Mouse (Mus musculus): ENCODE measurements around the gene Bicc1. TPM values are rescaled to one million over a fixed set of nuclear protein-coding genes. Genes with fewer than 3 reads are reported as not detected.
"Not testable (repeated sequence)": the region's sequence is repeated elsewhere in the genome, so short reads cannot be mapped to it uniquely, and the experiment has no call there.

The Bicc1 gene
- total RNA-seq, 2 experiments from 2014 or later, result 5.0 to 5.7 TPM

GRCm38 (mm10) chr10:70952056-70952769 lies 207.3 kb downstream of the Bicc1 start:
- DNase-seq (ENCODE audit: low spot score in 2 of 2), result peak; percentile 34 to 42

GRCm38 (mm10) chr10:70950105-70950424 lies 209.4 kb downstream of the Bicc1 start:
- DNase-seq (ENCODE audit: low spot score in 2 of 2), result no peak

DNA sequence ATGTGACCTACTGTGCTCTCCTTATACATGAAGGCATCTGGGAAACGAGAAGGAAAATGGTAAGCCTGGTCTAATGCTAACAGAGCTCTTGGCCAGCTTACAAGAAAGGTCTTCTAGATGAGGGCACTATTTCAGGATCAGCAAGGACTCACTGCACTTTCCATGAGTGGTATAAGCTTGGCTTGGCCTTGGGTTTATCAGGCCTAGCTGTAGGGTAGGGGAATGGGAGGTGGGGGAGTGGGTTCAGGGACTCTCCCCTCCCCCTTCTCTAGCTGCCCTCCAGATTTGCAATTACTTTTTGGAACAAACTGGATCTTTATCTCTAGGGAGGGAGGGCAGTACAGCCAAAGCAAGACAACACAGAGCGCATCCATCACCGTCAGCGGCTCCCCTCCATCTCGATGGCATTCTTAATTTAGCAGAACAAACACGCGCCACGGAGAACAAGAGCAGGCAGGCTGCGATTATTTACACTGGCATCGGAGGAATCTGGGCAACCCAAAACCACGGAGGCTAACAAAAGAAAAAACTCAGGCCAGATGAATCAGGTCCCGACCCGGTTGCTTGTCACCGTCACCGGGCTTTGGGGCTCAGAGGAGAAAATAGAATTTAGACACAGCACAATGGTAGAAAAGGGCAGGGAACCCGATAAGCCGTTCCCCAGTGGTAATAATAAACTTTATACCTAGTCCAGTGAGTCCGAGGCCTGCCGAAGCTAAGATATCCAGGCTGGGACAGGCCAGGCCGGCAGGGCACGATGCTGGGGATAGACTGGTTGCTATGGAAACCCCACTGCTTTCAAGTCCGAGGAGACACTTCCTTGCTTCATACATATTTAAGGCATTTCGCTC lies 210.0 kb downstream of the Bicc1 start:
- DNase-seq (ENCODE audit: low spot score in 2 of 2), result no peak

GRCm38 (mm10) chr10:70948276-70948675 lies 211.2 kb downstream of the Bicc1 start:
- no peak for DNase-seq (ENCODE audit: low spot score in 2 of 2)

DNA sequence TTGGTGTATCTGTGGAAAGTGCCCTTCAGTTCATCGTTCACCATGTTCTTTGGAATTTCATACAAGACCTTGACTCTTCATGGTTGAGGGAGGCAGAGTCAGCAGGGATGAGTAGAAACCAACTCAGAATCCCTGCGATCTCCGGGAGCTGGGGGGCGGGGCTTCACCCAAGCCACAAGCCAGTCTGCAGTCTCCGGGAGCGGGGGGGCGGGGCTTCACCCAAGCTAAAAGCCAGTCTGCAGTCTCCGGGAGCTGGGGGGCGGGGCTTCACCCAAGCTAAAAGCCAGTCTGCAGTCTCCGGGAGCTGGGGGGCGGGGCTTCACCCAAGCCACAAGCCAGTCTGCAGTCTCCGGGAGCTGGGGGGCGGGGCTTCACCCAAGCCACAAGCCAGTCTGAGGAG lies 213.4 kb downstream of the Bicc1 start:
- DNase-seq (ENCODE audit: low spot score in 2 of 2), result not testable (repeated sequence)

- no peak for DNase-seq (ENCODE audit: low spot score in 2 of 2)
Observed at GRCm38 (mm10) chr10:70945076-70945475, 214.4 kb downstream of the Bicc1 start.

DNA sequence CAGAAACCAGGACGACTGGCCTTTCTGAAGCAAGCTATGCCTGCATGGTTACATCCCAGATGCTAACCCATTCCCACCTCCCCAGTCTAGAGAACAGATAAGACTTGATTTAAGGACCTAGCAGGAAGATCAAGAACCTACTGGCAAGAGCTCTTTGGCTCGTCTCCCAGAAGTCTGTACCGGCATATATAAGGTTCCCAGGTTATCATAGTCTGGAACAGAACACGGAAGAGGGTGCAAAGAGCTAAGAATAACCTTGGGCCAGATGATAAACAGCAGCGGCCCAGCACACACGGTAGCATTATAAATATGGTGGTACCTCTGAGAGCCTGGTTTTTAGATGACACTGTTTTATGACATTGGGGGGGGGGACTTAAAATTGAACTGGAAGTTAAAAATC lies 217.9 kb downstream of the Bicc1 start:
- DNase-seq (ENCODE audit: low spot score in 2 of 2), result no peak

DNA sequence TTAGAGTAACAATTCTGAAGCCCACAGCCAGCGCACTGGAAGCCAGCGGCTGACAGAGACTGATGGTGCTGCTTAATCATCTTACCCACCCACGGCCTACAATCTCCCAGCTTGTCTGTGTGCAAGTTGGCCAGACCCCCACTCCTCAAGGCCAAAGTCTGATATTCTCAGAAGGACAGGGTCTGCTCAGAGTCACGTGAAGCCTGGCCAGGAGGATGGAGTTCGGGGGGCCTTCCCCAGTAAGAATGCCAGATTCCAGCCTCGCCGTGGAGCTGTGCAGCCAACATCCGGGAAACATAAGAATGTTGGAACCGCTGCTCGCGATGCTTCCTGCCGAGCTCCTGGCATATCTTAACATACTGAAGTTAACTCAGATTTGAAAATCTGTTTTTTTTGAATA lies 219.7 kb downstream of the Bicc1 start:
- DNase-seq (ENCODE audit: low spot score in 2 of 2), result no peak

GRCm38 (mm10) chr10:70937450-70937849 lies 222.1 kb downstream of the Bicc1 start:
- no peak for DNase-seq (ENCODE audit: low spot score in 2 of 2)

GRCm38 (mm10) chr10:70936008-70936407 lies 223.5 kb downstream of the Bicc1 start:
- no peak for DNase-seq (ENCODE audit: low spot score in 2 of 2)

GRCm38 (mm10) chr10:70926126-70926525 lies 233.4 kb downstream of the Bicc1 start:
- no peak for DNase-seq (ENCODE audit: low spot score in 2 of 2)

- no peak for DNase-seq (ENCODE audit: low spot score in 2 of 2)
Observed at GRCm38 (mm10) chr10:70924348-70924747, 235.2 kb downstream of the Bicc1 start.

GRCm38 (mm10) chr10:70923936-70924335 lies 235.6 kb downstream of the Bicc1 start:
- no peak for DNase-seq (ENCODE audit: low spot score in 2 of 2)

- DNase-seq (ENCODE audit: low spot score in 2 of 2), result no peak
Observed at GRCm38 (mm10) chr10:70921481-70921880, 238.0 kb downstream of the Bicc1 start.

DNA sequence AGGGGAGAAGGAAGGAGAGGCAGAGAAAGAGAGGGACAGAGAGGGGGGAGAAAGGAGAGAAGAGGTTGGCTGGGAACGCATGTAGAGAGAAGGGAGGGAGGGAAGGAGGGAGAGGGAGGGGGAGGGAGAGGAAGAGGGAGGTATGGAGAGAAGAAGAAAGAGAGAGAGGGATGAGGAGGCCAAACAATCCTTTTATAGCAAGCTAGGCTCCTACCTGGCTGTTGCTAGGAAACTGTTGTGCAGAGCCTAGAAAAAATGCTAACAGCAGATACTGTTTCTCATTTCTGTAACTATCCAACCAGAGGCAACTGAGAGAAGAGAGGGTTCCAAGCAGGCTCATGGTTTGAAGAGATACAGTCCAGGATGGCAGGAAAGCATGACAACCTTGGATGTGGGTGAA lies 239.6 kb downstream of the Bicc1 start:
- no peak for DNase-seq (ENCODE audit: low spot score in 2 of 2)

GRCm38 (mm10) chr10:70919031-70919663 lies 240.4 kb downstream of the Bicc1 start:
- DNase-seq (ENCODE audit: low spot score in 2 of 2), result no peak

- no peak for DNase-seq (ENCODE audit: low spot score in 2 of 2)
Observed at GRCm38 (mm10) chr10:70916697-70917096, 242.8 kb downstream of the Bicc1 start.

GRCm38 (mm10) chr10:70915096-70915495 lies 244.4 kb downstream of the Bicc1 start:
- DNase-seq (ENCODE audit: low spot score in 2 of 2), result no peak

DNA sequence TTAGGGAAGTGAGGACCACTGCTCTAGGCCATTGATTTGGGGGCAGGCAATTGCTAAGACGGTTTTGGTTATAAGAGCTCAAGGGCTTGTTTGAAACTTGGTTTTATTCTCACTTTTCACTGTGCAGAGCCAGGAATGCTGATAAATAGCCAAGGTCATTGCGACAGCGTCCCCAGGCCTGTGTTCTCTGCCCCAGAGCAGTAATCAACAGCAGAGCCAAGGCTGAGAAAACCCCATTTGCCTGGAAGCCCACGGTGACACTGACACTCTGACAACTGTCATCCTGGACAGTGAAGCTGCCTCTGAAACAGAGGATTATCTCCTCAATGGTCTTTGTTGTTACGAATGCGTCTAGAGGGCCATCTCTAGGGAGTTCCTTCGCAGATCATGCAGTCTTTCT lies 255.6 kb downstream of the Bicc1 start:
- DNase-seq (ENCODE audit: low spot score in 2 of 2), result no peak

DNA sequence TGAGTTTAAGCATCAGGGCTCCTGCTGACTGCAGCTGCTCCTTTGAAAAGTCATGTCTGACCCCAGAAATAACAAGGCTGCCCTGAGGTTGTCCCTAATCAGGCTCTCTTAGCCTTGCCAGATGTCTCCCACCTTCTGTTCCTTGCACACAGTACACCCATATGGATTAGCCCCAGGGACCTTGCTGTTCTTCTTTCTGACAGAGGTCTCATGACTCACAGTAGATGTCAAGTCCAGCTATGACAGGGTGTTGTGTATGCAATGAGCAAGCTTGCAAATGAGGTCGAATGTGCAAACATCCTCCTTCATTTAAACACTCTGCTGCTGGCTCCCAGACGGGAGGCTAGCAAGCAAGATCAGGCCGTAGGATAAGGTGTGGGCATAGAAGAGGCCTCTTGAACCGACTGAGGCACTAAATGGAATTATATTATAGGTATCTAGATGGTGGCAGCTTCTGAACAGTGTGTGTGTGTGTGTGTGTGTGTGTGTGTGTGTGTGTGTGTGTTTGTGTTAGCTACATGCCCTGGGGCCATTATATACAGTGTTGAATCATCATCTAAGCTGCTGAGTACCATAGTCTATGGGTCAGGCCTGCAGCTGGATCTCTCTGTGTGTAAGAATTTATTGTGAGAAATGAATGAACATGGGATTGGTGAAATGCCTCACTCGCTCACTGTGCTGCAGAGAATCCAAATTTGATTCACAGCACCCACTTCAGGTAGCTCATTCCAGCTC lies 256.6 kb downstream of the Bicc1 start:
- no peak for DNase-seq (ENCODE audit: low spot score in 2 of 2)

DNA sequence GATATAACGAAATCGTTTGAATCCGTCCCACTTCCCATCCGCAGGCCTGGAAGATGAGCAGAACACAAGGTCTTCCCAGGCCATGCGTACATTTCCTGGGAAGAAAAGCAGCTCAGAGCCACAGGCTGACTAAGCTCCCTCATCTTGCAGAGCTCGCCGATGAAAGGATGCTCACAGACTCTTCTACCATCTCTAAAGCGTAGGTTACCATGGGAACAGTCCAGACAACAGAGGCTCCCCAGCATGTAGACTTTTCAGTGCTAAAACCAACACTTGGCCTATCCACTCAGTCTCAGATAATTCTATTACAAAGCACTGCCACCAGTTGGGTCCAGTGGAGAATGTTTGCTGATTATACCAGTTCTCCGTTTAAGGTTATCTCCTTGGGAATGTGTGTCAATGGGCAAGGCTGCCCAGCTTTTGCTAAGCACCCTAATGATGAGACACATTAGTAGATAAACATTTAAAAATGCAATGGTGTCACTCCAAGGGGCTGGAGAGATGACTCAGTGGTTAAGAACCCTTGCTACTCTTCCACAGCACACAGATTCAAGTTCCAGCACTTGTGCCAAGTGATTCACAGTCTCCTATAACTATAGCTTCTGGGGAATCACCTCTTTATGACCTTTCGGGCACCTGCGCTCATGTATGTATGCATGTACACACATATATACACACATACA lies 258.2 kb downstream of the Bicc1 start:
- DNase-seq (ENCODE audit: low spot score in 2 of 2), result peak in 1 of 2 experiments; percentile 37

All from layer of hippocampus, postnatal 14 days (tissue).